14 mouse cellular contexts compared by ENCODE assay signal in the genomic region with DNA sequence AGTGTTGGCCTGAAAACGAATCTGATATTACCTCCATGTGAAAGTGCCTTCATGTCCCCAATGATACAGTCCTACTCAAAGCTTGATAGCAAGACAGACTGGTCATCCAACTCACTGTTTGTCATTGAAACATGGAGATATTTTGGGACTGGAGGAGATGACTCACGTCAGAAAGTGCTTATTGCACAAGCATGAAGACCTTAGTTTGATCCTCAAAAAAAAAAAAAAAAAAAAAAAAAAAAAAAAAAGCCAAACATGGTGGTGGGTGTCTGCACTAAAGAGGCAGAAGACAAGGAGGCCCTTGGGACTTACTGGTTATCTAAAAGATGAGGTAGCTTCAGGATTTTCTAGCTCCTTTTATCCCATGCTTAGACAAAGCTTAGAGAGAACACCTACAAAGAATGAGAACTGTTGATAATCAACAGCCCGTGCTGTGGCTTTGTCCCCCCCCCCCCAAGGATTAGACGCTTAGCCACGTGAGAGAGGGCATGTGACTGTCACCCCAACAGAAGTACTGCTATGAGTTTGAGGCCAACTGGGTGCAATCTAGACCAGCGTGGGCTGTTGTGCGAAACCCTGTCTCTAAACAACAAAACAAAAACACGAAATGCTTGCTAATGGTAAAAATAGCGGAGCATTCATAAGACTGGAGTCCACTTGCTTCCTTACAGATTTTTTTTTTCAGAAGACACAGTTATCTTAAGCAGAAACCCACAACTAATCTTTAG. TPM values are rescaled to one million over a fixed set of nuclear protein-coding genes. Genes with fewer than 3 reads are reported as not detected.
"Had no signal": no experiment of that assay in that cellular context is flagged by ENCODE, and none has a peak within 500 bp of the region (broad histone marks: within the 10 kb centered on the region; RNA-seq: fewer than 3 reads in every experiment).

No protein-coding gene starts in this region.

- H3K9ac ChIP-seq: kidney, embryonic 15.5 days; limb, embryonic 15.5 days; lung, embryonic 14.5 days; midbrain, embryonic 12.5 days; neural tube, embryonic 15.5 days had no signal

- H3K27ac ChIP-seq: kidney, embryonic 15.5 days; limb, embryonic 15.5 days; macrophage; midbrain, embryonic 12.5 days; neural tube, embryonic 15.5 days; stomach, postnatal 0 days had no signal

- ATAC-seq: midbrain, embryonic 16.5 days had no signal

- H3K4me2 ChIP-seq: kidney, embryonic 15.5 days; limb, embryonic 15.5 days; lung, embryonic 14.5 days; midbrain, embryonic 12.5 days; neural tube, embryonic 15.5 days had no signal

- H3K36me3 ChIP-seq: kidney, embryonic 15.5 days; limb, embryonic 15.5 days; midbrain, embryonic 12.5 days; neural tube, embryonic 15.5 days had no signal

- H3K9me3 ChIP-seq: kidney, embryonic 15.5 days; limb, embryonic 15.5 days; midbrain, embryonic 12.5 days; neural tube, embryonic 15.5 days had no signal

- H3K27me3 ChIP-seq: kidney, embryonic 15.5 days; limb, embryonic 15.5 days; megakaryocyte, embryonic 14.5 days; midbrain, embryonic 12.5 days; neural tube, embryonic 15.5 days had no signal

- DNase-seq: kidney, adult 2 months; kidney, postnatal 14 days; lung, embryonic 14.5 days; right cerebral cortex, adult 18-20 months; right cerebral cortex, postnatal 25 days; thymus, postnatal 4 days had no signal

- H3K4me3 ChIP-seq: kidney, embryonic 15.5 days; limb, embryonic 15.5 days; megakaryocyte, embryonic 14.5 days; midbrain, embryonic 12.5 days; neural tube, embryonic 15.5 days had no signal

- H3K4me1 ChIP-seq: megakaryocyte, embryonic 14.5 days; midbrain, embryonic 12.5 days; neural tube, embryonic 15.5 days had no signal

RNA-seq across cellular contexts. Expression of a gene that starts 26.5 kb away (rescaled TPM):
- polyA plus RNA-seq: macrophage had no signal
